Mouse (Mus musculus): Measurements from ENCODE around the gene D330045A20Rik. TPM values are rescaled to one million over a fixed set of nuclear protein-coding genes. Genes with fewer than 3 reads are reported as not detected.
"Not testable (repeated sequence)": the region's sequence is repeated elsewhere in the genome, so short reads cannot be mapped to it uniquely, and the experiment has no call there.

D330045A20Rik gene
- total RNA-seq, 2 experiments from 2014 or later: 0.36 to 0.46 TPM

GRCm38 (mm10) chrX:139578649-139579278 is 98.6 kb downstream of the D330045A20Rik start:
- DNase-seq: no peak

- no peak for DNase-seq
These were observed 103.4 kb downstream of the D330045A20Rik start for GRCm38 (mm10) chrX:139583616-139584015.

GRCm38 (mm10) chrX:139586676-139587075 is 106.5 kb downstream of the D330045A20Rik start:
- DNase-seq: not testable (repeated sequence)

- DNase-seq: no peak
These were observed 116.2 kb downstream of the D330045A20Rik start for GRCm38 (mm10) chrX:139596404-139596803.

Other genes starting within 250 kb of the D330045A20Rik start
- not detected for gene Trap1a, start 146.7 kb upstream of the D330045A20Rik start, total RNA-seq (2021)
- 10 to 100 TPM; 43.8 to 46.6 TPM for gene Rnf128, start 82.9 kb downstream of the D330045A20Rik start, total RNA-seq (2021)
- gene Tbc1d8b, start 204.6 kb downstream of the D330045A20Rik start, total RNA-seq (2021): 10 to 100 TPM in 1 of 2 experiments, 1 to 10 TPM in 1; 8.3 to 11.7 TPM
- gene Gm15013, start 234.1 kb downstream of the D330045A20Rik start, total RNA-seq (2021): not detected